Mouse (Mus musculus) ES-E14 (cell line): ENCODE data around the gene Abi1. TPM values are rescaled to one million over a fixed set of nuclear protein-coding genes. Genes with fewer than 3 reads are reported as not detected.

ENCODE experiments used
- DNase-seq: peaks from one replicate; pipeline ENCODE4 v3.0.0-alpha.2; 2013; ENCODE audit warnings: low read depth, low spot score
- H3K27ac ChIP-seq: 2 replicates; pipeline ENCODE4 v1.5.1; 2012; ENCODE audit warnings: low read depth, mild to moderate bottlenecking, low read length, moderate library complexity, mixed read lengths; ENCODE audit not compliant: poor library complexity, insufficient read depth, severe bottlenecking
- H3K36me3 ChIP-seq: 2 replicates; pipeline ENCODE4 v1.6.1; 2012; ENCODE audit warnings: mild to moderate bottlenecking, low read length, moderate library complexity, mixed read lengths; ENCODE audit not compliant: control insufficient read depth, poor library complexity, insufficient read depth, severe bottlenecking
- H3K4me1 ChIP-seq, 2 experiments: fragments of 150-350 bp in 1 of 2; sonication (generic) in 1 of 2; 2 replicates each; pipeline ENCODE4 v1.6.1; 2012; ENCODE audit warnings: low read length in 2 of 2, mild to moderate bottlenecking in 1 of 2, mixed read lengths in 1 of 2; ENCODE audit not compliant: control insufficient read depth in 2 of 2, insufficient read depth in 2 of 2, poor library complexity in 1 of 2
- H3K4me3 ChIP-seq, 2 experiments: fragments of 150-350 bp in 1 of 2; sonication (generic) in 1 of 2; 2 replicates each; pipeline ENCODE4 v1.5.1; 2012; ENCODE audit warnings: low read length in 2 of 2, low read depth in 1 of 2, mild to moderate bottlenecking in 1 of 2, mixed read lengths in 1 of 2; ENCODE audit not compliant: insufficient read depth in 1 of 2, poor library complexity in 1 of 2, severe bottlenecking in 1 of 2
- H3K9ac ChIP-seq: 2 replicates; pipeline ENCODE4 v1.6.1; 2012; ENCODE audit warnings: low read depth, mild to moderate bottlenecking, low read length, mixed read lengths; ENCODE audit not compliant: poor library complexity, insufficient read depth, severe bottlenecking
- H3K9me3 ChIP-seq: fragments of 150-350 bp; sonication (generic); 2 replicates; pipeline ENCODE4 v1.6.1; 2012; ENCODE audit warnings: low read depth, mild to moderate bottlenecking, low read length; ENCODE audit not compliant: control insufficient read depth, insufficient read depth
- CHD2 ChIP-seq: IDR thresholded peaks from 2 replicates; pipeline ENCODE4 v1.6.1; 2014; ENCODE audit warnings: mild to moderate bottlenecking, low read depth, low read length, inconsistent platforms
- HCFC1 ChIP-seq: IDR thresholded peaks from 2 replicates; pipeline ENCODE4 v1.6.1; 2012; ENCODE audit warnings: low read length, inconsistent platforms, borderline replicate concordance; ENCODE audit not compliant: insufficient read depth
- MAFK ChIP-seq: IDR thresholded peaks from 2 replicates; pipeline ENCODE4 v1.6.1; 2014; ENCODE audit warnings: mild to moderate bottlenecking, low read depth, low read length, inconsistent platforms; ENCODE audit not compliant: insufficient read depth
- ZC3H11A ChIP-seq: IDR thresholded peaks from 2 replicates; pipeline ENCODE4 v1.6.1; 2012; ENCODE audit warnings: low read depth, mild to moderate bottlenecking, inconsistent platforms, low read length, borderline replicate concordance
- ZNF384 ChIP-seq: IDR thresholded peaks from 2 replicates; pipeline ENCODE4 v1.6.1; 2012; ENCODE audit warnings: low read depth, low read length, inconsistent platforms
- in situ Hi-C, 2 experiments: fragments of 600-800 bp; cut with MboI; formaldehyde crosslinking; loops; one replicate each; pipeline ENCODE4 v1.15.1; 2025; ENCODE audit warnings: low sequenced_read_pairs in 2 of 2, inconsistent platforms in 1 of 2; ENCODE audit not compliant: unreplicated experiment in 2 of 2
- total RNA-seq: library from RNA; depleted of rRNA; stranded (reverse); fragments of 300-350 nt; gene quantifications from 2 replicates; pipeline ENCODE4 v1.2.3, GENCODE M21; 2012

Gene Abi1
- total RNA-seq, 1 experiment, result 42.6 TPM

DNA sequence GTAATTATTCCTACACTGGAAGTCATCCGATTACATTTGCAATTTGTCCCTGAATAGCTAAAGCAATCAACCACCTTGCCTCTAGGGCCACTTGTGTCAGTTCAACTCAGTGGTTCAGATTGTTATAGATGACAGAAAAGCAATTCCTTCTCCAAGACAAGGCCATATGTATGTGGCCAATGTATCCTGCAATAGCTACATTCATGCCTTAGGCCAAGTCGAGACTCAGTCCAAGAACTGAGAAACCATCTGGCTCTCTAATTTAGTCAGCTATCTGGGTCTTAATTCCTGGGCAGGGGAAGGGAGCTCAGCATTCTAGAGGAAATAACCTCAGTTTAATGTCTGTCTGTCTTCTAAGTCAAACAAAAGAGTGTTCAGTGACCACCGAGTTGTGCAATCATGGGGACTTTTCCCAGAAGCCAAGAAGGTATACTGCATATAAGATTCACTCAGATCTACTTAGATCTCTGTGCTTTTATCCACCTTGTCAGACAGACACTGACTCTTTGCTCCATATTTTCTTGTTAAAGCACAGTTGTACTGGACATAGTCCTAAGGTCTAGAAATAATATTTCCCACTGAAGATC is 62.6 kb downstream of the Abi1 start:
- H3K9ac ChIP-seq, result no peak overlapping the region
- no peaks in the 10 kb centered on the region for H3K4me1 ChIP-seq
- no peak overlapping the region for H3K4me3 ChIP-seq
- no peak overlapping the region for H3K27ac ChIP-seq
- no peak for TF ChIP-seq MAFK
- TF ChIP-seq HCFC1, result no peak
- no peak for TF ChIP-seq ZNF384
- TF ChIP-seq ZC3H11A, result no peak
- no peak for TF ChIP-seq CHD2
- no peaks in the 10 kb centered on the region for H3K36me3 ChIP-seq
- no peaks in the 10 kb centered on the region for H3K9me3 ChIP-seq
- in situ Hi-C loops, result no loop called here
- no peak for DNase-seq

DNA sequence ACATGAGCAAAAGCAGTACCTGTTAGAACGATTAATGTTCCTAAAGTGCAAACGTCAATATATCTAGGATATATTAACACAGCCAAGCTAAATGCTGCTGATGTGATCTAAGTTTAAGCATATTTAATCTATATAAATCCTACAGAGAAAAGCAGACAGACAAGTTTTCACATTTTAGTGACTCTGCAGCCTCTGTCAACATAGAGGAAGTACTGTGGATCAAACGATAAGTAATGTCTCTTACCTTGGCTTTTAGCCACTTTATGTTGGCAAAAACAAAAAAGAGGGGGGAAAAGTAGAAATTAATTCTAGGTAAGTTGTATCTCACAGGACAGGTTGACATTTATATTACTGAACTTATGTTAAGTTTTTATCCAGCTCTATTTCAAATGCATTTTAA is 77.1 kb downstream of the Abi1 start:
- Histone ChIP-seq H3K27ac (no peak overlapping the region), H3K4me1 (no peaks in the 10 kb centered on the region), H3K4me3 (no peak overlapping the region), H3K9me3 (no peaks in the 10 kb centered on the region), H3K36me3 (no peaks in the 10 kb centered on the region), H3K9ac (no peak overlapping the region)
- in situ Hi-C loops, result no loop called here
- TF ChIP-seq ZC3H11A (no peak), HCFC1 (no peak), CHD2 (no peak), MAFK (no peak), ZNF384 (no peak)
- DNase-seq, result no peak

DNA sequence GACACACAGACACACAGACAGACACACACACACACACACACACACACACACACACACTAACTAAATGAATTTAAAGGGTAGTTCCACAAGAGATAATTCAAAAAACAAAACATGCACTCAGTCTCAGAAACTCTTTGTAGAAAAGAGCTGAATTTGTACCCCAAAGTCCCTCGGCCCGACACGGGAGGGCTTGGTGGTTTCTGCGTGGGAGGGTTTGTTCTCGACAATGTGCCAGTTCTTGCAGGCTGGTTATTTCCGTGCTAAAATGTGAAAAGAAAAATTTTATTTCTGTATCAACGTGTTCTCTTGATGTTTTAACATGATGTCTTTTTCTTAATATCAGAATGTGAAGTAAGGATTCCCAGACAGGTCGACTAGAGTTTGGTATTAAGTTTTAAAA is 77.8 kb downstream of the Abi1 start:
- no peaks in the 10 kb centered on the region for H3K36me3 ChIP-seq
- in situ Hi-C loops, result no loop called here

DNA sequence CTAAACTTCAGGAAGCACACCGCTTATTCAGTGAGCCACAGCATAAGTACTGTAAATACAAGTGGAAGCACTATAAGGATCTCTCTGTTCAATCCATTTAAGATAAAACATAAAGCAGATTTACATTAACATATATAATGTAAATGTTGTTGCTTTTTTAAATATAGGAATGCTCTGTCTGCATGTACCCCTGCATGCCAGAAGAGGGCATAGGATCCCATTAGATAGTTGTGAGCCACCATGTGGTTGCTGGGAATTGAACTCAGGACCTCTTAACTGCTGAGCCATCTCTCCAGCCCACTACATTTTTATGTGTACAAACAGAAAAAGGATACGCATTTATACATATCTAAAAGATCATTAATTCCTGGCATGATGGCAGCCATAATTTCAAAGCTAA is 78.4 kb downstream of the Abi1 start:
- Histone ChIP-seq H3K9me3 (no peaks in the 10 kb centered on the region), H3K9ac (no peak overlapping the region)
- in situ Hi-C loops, result no loop called here

More for the DNA sequence above, 77.8 kb downstream of the Abi1 start:
- Histone ChIP-seq H3K4me1 (no peaks in the 10 kb centered on the region), H3K27ac (no peak overlapping the region), H3K4me3 (no peak overlapping the region), H3K9ac (no peak overlapping the region), H3K9me3 (no peaks in the 10 kb centered on the region)
- DNase-seq, result no peak
- TF ChIP-seq CHD2, result no peak
- no peak for TF ChIP-seq HCFC1
- no peak for TF ChIP-seq ZNF384
- no peak for TF ChIP-seq ZC3H11A
- no peak for TF ChIP-seq MAFK

More for the DNA sequence above, 78.4 kb downstream of the Abi1 start:
- TF ChIP-seq ZNF384 (no peak), CHD2 (no peak), ZC3H11A (no peak), MAFK (no peak), HCFC1 (no peak)
- Histone ChIP-seq H3K27ac (no peak overlapping the region), H3K4me3 (no peak overlapping the region), H3K36me3 (no peaks in the 10 kb centered on the region), H3K4me1 (no peaks in the 10 kb centered on the region)
- DNase-seq, result no peak
